Mouse (Mus musculus) CH12.LX (cell line): ENCODE results near the gene Gm5114.

ENCODE experiments used
- CTCF ChIP-seq, 2 experiments: IDR thresholded peaks in 1 of 2; conservative IDR thresholded peaks in 1 of 2; 2 replicates each; pipeline ENCODE4 v1.5.1; 2011 to 2012; ENCODE audit warnings: low read depth in 2 of 2, low read length in 2 of 2, improper control_type of control experiment in 1 of 2, inconsistent platforms in 1 of 2, mild to moderate bottlenecking in 1 of 2, moderate library complexity in 1 of 2
- EP300 ChIP-seq: IDR thresholded peaks from 2 replicates; pipeline ENCODE4 v1.6.1; 2011; ENCODE audit warnings: low read length, improper control_type of control experiment
- GABPA ChIP-seq: IDR thresholded peaks from 2 replicates; pipeline ENCODE4 v1.6.1; 2012; ENCODE audit warnings: low read depth, low read length, improper control_type of control experiment, inconsistent platforms; ENCODE audit not compliant: insufficient replicate concordance
- MAX ChIP-seq: IDR thresholded peaks from 2 replicates; pipeline ENCODE4 v1.6.1; 2011; ENCODE audit warnings: low read length, improper control_type of control experiment
- NRF1 ChIP-seq: IDR thresholded peaks from 2 replicates; pipeline ENCODE4 v1.6.1; 2014; ENCODE audit warnings: low read depth, mild to moderate bottlenecking, inconsistent platforms, low read length, improper control_type of control experiment, moderate library complexity
- POLR2A ChIP-seq: IDR thresholded peaks from 2 replicates; pipeline ENCODE4 v1.6.1; 2011; ENCODE audit warnings: low read depth, mild to moderate bottlenecking, improper control_type of control experiment, low read length
- POLR2AphosphoS2 ChIP-seq: IDR thresholded peaks from 2 replicates; pipeline ENCODE4 v1.6.1; 2011; ENCODE audit warnings: low read depth, low read length, improper control_type of control experiment
- ZC3H11A ChIP-seq: IDR thresholded peaks from 2 replicates; pipeline ENCODE4 v1.6.1; 2012; ENCODE audit warnings: low read depth, mild to moderate bottlenecking, inconsistent platforms, low read length, improper control_type of control experiment
- ZNF384 ChIP-seq: IDR thresholded peaks from 2 replicates; pipeline ENCODE4 v1.6.1; 2012; ENCODE audit warnings: low read depth, low read length, improper control_type of control experiment, inconsistent platforms

- TF ChIP-seq CTCF (conservative IDR thresholded peaks at IDR 0.05 in 1 of 2, IDR thresholded peaks at IDR 0.05 in 1 of 2; ENCODE audit: low read depth in 2 of 2, low read length in 2 of 2) (no peak), GABPA (no peak), ZNF384 (no peak), POLR2A (no peak), NRF1 (no peak), EP300 (no peak), POLR2AphosphoS2 (no peak), ZC3H11A (no peak), MAX (peak; percentile 23; the same call in 1 of the 2 replicates)
Observed at GRCm38 (mm10) chr7:39448626-39449242, 35.8 kb upstream of the Gm5114 start.
